Mouse (Mus musculus): Measurements from ENCODE around the gene Pfkfb4.

Gene Pfkfb4

DNA sequence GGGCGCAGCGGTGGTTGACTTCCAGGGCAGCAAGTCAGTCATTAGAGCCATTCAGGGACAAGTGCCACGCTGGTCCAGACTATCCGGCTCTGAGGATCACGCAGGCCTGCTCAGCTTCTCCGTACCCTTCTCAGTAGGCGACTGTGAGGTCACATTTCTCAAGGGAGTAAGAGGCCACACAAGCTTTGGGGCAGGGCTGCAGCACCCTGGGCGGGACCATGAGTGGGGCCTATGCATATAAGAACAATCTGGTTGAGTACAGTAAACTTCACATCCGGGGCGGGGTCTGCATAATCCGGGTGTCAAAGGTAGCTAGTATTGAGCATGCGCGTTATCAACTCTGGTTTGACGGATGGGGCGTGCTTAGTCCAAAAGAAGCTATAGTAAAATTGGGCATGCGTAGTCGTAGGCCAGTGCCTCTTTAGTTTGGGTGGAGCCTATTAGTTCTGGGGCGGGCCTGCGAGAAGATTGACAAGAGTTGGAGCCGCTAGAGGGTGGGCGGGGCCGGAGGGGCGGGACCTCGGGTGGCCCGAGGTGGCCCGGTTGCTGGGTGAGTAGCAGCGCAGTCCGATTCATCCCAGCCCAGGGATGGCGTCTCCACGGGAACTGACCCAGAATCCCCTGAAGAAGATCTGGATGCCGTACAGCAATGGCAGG, at the start of gene Pfkfb4:
Gene Pfkfb4 (plus strand): TSS at position 351 of the 657 bp plus-strand sequence.
- CTCF ChIA-PET: interaction anchor here (0.8 kb wide), 1 partner anchor 127 kb away, joined by 4 read pairs; no protein-coding TSS in a partner anchor

DNA sequence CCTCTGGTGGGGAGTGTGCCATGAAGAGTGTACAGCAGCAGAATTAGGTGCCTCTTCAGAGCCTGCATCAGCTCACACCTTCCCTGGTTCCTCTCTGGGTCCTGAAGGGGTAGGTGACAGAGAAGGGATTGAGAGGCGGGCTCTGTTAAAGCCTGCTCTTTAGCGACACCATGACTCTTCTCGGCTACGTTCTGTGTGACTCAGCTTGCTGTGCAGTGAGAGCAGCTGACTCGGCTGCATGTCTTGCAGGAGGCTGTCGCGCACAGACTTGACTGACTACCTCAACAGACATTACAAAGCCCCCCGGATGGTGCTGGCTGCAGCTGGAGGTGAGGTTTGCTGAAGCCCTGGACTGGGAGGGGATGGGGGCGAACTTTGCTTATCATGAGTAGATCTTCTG, 46.5 kb upstream of the Pfkfb4 start:
- CTCF ChIA-PET: no interaction called here

DNA sequence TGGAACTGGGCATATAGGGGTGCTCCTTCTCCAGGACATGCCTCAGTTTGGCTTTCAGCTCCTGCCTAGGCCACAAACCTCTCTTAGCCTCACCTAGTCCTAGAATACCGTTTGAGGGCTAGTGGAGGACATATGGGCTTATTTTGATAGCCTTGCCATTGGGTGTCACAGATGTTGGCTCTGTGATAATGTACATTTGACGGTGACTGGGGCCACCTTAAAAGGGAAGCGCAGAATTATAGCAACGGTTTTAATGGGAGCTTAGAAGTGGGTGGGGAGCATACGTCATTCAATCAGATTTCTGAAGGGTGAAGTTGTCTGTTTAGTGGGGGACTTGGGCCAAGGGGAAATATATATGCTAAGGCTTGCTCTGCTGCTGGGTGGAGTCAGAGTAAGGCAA, 46.0 kb upstream of the Pfkfb4 start:
- CTCF ChIA-PET: no interaction called here

DNA sequence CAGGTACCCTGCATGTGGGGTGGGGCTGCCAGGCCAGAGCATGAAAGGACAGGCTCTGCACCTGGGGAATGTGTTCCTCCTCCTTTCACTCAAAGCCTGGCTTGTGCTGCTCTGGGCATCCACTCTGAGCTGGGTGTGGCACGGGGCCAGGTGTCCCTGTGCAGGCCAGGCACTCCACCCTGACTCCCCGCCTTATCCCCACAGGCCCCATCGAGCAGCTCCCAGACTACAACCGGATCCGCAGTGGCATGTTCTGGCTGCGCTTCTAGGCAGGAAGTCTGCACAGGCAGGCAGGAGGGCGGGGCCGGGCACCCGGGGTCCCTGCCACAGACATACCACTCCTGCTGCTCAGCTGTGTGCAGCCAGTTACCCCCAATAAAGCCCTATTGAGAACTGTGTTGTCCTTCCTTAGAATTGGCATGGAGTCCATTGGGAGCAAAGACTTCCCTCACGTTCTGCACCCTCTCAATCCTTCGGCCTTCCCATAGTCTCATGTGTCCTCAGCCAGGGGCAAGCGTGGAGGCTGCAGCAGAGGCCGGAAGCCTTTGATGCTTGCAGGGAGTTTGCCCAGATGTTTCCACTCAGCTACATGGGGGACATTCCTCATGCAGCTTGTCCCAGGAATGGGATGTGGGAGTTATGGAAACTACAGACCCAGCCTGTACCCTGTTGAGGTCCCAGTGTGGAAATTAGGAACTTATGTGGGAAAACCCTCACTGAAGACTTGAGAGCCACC, 42.2 kb upstream of the Pfkfb4 start:
- CTCF ChIA-PET: no interaction called here

DNA sequence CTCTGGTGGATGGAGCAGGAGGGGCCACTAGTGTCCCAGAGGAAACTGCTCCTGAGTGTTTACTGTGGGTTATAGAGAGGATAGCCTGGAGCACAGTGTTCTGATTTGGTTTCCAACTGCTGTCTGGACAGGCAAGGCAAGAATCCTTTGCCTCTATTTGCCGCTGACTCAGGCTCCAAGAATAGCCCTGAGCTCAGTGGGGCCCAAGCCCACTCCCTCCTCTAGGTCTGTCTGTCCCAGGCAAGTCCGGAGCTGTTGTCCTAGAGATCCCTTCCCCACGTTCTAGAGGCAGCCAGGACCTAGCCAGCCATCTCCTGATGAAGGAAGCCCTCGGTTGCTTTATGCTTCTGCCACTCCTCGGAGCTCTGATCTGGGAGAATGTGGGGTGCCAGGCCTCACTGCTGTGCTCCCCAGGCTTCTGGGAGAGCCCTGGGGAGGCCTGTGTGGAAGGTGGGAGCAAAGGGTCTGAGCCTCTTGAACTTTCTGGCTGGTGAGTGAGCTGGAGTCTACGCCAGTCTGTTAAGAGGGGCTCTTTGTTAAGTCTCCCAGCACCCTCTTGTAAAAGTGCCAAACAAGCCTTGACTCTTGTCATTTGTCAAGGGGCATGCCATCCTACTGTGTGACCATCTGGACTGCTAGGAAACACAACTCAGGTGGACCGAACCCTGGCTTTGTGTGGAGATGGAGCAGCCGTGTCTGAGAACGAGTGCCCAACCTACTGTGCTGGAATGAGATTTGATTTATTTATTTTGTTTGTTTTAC, 41.4 kb upstream of the Pfkfb4 start:
- CTCF ChIA-PET: no interaction called here

DNA sequence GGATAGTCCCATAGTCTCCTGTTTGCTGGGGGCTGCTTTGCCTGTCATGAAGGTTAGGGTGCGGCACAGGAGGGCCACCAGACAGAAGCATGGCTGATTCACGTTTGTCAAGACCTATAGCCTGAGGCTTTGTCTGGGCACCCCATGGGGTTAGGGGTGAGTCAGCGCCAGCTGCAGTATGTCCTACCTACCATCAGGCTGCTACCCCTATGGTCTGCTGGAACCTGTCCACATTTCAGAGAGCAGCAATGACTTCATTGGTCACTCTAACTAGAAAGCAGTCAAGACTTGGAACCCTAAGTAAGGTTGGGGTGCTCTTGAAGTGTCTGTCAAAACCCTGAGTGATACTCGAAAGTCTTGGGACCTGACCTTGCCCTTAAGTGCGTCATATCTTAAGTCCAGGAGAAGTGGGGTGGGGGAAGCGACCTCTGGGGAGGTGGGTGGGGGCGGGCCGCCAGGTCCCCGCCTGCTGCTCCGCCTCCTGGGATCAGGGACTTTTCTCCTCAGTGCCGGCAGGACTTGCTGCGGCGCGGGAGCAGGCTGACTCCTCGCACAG, 38.4 kb upstream of the Pfkfb4 start, which contains the start of gene Col7a1:
Gene Col7a1 (plus strand): TSS at position 506 of the 556 bp plus-strand sequence.
- CTCF ChIA-PET: no interaction called here

DNA sequence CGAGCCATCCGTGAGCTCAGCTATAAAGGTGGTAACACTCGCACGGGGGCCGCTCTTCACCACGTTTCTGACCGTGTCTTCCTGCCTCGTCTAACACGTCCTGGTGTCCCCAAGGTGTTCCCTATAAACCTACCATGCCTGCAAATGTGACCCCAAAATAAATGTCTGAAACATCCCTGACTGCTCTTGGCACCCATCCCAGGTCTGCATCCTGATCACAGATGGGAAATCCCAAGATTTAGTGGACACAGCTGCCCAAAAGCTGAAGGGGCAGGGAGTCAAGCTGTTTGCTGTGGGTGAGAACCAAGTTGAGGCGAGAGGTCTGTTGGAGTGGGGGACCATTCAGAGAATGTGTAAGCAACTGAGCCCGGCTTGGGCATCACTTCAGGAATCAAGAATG, 36.3 kb upstream of the Pfkfb4 start:
- CTCF ChIA-PET: no interaction called here

DNA sequence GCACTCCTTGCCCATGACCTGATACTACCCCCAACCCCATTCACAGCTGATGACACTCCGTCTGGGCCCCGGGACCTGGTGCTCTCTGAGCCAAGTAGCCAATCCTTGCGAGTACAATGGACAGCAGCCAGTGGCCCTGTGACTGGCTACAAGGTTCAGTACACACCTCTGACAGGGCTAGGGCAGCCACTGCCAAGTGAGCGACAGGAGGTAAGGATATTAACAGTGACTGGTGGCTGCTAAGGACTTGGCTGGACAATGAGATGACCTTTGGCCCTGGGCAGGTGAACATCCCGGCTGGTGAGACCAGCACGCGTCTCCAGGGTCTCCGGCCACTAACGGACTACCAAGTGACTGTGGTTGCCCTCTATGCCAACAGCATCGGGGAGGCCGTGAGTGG, 35.7 kb upstream of the Pfkfb4 start:
- CTCF ChIA-PET: no interaction called here

DNA sequence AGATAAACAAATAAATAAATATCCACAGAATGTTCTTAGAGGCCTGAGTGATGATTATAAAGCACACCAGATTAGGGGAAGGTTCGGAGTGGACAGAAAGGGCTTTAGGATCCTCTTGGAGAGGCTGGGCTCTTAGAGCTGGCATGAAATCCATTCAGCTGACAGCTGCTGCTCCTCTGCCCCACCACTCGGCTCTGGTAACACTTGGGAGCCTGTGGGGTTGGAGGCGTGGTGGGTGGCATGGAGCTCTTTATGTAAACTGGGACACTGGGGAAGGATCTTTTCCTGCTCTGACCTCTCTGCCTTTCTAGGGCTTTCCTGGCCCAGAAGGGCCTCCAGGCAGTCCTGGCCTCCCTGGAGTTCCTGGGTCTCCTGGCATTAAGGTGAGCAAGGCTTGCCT, 28.0 kb upstream of the Pfkfb4 start:
- CTCF ChIA-PET: no interaction called here

DNA sequence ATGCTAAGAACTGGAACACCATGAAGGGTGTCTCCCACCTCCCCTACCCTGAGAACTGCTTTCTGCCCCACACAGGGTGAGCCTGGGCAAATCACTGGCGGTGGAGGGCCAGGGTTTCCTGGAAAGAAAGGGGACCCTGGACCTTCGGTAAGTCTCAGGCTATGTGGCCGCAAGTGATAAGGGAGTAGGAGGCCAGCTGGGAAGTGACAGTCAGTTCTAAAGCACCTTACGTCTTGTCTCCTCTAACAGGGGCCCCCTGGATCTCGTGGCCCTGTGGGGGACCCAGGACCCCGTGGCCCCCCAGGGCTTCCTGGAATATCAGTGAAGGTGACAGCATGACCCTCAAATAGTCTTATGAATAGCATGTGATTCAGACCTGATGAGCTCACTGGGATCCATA, 27.2 kb upstream of the Pfkfb4 start:
- CTCF ChIA-PET: no interaction called here

DNA sequence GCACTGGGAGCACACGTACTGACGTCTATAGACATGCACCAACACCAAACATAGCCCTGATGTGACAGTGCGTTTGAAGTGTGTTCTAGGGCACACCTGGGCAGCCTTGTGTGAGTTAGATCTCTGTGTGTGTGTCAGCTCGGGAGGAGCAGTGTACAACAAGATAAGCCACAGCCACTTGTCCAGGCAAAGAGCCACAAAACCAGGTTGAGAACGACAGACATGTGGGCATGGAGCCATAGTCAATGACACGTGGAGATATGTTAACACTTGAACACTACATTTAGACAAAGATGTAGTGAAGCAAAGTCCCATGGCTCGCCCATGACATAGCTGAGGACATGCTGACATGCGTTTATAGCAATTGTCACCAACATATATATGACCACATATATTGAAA, 21.0 kb upstream of the Pfkfb4 start:
- CTCF ChIA-PET: no interaction called here

DNA sequence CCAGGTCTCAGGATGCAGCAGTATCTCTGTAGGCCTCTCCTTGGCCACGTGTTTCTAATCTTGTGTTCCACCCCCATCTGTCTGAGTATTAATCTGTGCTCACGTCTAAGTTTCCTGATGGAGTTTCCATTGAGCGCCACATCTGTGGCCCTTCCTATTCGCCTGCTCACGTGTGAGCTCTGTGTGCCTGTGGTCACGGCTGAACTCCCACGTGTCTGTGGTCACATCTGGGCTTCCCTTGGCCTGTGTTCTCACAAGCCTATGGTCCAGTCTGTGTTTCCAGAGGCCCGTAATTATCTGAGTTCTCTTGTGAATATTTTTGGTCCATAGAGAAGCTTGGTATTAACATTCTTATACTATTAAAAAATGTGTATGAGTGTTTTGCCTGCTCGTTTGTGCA, 15.1 kb upstream of the Pfkfb4 start:
- CTCF ChIA-PET: no interaction called here

DNA sequence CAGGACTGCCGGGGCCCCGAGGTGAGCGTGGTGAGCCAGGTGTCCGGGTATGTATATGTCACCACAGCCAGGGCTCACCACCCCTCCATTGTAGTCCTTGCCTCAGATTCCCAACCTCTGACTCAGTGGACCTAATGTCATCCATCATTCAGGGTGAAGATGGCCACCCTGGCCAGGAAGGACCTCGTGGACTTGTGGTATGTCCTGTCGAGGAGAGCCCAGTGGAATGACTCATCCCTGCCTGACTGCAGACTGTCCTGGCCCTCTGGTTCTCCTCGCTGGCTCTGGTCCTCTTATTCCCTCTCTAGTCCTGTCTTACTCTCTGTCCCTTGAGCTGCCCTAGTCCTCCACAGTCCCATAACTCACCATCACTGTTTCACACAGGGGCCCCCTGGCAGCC, 13.6 kb upstream of the Pfkfb4 start:
- CTCF ChIA-PET: no interaction called here

DNA sequence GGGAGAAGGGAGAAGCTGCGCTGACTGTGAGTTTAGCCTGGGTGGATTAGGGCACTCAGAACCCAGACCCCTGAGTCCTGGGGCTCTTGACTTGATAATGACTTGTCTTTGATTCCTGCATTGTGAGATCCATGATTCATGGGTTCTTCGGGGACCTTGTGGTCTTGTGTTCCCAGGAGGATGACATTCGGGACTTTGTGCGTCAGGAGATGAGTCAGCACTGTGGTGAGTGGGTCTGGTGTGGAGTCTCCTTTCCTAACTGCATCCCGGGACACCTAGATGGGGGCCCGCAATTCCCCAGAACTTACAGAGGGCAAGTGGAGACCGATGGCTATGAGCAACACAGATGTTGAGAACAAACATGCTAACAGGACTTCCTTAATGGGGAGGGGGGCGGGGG, 9.1 kb upstream of the Pfkfb4 start:
- CTCF ChIA-PET: no interaction called here

DNA sequence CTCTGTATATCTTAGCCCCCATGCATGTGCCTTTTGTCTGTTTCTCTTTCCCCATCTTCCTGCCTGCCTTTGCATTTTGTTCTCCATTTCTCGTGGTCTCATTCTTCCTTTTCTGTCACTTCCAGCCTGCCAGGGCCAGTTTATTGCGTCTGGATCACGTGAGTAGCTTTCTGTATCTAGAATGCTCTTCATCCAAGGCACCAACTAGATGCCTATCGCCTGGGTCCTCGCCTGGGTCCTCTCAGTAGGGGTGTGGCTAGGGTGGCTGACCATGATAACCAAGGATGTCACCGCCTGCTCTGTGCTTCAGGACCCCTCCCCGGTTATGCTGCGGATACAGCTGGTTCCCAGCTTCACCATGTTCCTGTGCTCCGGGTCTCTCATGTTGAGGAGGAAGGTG, 8.4 kb upstream of the Pfkfb4 start:
- CTCF ChIA-PET: no interaction called here

DNA sequence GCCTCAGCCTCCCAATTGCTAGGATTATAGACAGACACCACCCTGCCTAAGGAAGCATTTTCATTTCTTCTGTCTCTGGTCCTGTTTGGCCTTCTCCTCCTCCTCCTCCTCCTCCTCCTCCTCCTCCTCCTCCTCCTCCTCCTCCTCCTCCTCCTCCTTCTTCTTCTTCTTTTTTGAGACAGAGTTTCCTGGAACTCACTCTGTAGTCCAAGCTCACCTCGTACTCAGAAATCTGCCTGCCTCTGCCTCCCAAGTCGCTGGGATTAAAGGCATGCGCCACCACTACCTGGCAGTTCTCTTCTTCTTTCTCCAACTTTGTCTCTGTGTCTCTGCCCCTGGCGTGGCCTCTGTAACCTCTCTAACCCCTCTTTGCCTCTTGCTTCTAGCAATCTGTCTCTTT, 5.9 kb upstream of the Pfkfb4 start, which contains the start of gene Ucn2:
Gene Ucn2 (plus strand): TSS at position 301 of the 400 bp plus-strand sequence.
- CTCF ChIA-PET: no interaction called here

DNA sequence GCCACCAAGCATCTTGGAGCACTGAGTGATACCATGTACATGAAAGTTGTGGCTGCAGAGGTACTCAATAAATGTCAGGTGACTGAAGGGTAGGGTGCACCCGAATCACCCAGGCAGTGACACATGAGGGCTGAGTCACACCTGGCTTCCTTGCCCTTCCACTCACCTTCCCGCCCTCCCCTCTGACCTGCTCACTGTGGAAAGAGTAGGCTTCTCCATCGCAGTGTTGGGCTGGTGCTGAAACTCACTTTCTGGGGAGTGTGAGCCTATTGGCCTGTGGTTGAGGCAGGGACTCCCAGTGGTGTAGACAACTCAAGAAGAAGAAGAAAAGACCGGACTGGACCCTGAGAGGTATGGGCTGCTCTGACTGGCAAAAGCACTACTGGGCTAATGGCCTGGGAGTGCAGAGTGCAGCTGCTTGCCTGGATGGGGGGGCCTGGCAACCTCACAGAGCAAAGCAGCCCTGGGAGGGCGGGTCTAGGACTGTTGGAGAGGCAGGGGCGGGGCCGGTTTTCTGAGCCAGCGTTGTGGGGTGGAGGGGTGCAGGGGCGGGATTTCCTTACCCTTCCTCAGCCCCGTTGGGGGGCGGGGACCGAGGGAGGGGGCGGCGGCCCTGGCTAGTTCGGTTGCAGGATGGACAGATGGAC, 3.8 kb upstream of the Pfkfb4 start:
- CTCF ChIA-PET: no interaction called here

DNA sequence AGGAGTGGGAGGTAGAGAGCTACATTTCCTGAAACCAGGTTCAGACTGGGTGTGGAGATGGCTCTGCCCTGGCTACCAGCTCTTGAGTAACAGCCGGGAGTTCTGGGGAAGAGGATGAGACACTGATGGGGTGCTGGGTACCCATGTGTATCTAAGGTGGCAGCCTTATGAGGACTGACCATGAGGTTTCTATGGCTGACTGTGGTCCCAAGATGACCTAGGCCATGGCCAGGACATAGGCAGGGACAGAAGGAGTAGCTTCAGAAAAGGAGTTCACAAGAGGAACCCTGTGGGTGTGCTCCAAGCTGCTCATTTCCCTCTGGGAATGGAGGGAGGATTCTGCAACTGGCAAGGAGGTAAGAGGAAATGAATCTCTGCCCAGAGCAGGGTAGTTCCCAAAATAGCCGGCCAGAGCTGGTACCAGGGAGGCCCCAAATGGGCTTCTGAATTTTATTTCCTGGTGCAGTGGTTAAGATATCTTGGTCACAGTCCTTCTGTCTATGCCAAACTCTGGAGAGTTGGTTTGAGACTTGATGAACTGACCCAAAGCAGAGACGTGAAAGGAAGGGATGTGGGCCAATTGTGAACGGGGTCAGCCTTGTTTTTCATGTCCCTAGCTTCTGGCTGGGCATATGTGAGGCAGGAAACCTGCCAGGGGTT, 1.6 kb upstream of the Pfkfb4 start:
- CTCF ChIA-PET: interaction anchor here (0.6 kb wide), 1 partner anchor 148 kb away, joined by 9 read pairs; no protein-coding TSS in a partner anchor

DNA sequence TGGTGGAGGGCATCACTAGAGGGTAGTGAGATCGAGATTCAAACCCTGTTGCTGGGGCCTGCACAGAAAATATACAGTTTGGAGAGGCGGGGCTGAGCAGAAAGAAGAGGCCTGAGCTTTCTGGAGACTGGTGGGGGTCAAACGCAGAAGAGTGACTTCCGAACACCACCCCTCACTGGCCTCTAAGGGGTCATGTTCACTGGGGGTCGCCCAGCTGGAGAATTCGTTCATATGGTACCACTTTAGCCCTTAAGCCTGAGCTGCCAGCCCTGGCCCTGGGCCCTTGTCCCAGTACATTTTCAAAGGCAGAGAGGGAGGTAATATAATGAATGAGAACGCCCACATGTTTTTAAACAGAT, 1.1 kb upstream of the Pfkfb4 start:
- CTCF ChIA-PET: interaction anchor here (0.6 kb wide), 2 partner anchors 148 to 643 kb away, joined by 4 to 9 read pairs; partner anchors contain the start of gene Usp4

DNA sequence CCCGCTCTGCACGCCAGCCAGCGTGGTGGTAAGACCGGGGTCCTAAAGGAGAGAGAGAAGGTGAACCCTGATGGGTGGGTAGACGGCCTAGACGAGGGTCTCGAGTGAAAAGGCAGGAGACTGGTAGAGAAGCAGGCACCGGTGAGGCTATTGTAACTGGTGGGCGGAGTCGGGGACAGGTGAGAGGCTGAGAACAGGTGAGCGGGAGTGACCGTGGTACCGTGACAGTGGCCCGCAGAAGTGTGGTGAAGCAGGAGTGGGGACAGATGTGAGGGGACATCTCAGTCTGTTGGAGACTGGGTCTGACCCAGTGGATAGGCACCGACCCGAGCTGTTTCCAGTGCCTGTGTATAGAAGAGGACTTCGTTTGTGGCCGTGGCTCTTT, 499 bp downstream of the Pfkfb4 start:
- CTCF ChIA-PET: interaction anchor here (0.6 to 0.8 kb wide), 2 partner anchors 24 to 127 kb away, joined by 4 to 5 read pairs; no protein-coding TSS in a partner anchor

DNA sequence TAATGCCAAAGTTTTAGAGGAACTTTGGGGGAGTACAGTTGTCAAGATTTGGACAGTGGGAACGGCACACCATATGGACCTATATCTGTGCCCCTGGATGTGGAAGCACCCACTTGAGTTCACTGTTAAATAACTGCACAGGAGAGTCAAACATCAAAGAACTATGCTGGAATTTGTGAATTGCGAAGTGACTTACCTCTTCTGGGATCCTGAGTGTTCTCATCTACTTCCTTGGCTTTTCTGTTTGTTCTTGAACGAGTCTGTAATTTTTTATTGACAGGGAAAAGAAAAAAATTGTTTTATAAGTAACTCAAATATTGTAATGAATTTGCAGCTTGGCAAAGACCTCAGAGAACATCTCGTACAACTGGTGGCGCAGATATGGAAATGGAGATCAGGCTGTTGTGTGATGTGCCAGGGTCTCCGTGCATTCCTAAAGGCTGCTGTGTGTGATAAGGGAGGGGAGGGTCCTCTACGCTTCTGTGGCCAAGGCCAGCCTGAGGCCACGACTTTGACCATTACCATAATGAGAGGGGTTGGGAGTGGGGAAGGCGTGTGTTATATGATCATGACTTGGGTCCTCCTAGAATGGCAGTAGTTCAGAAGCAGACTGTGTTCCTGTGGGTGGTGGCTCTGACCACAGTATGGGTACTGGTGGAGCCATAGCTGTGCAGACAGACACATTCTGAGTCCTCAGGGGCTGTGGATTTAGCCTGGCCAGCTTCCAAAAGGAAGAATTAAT, 1.2 kb downstream of the Pfkfb4 start:
- CTCF ChIA-PET: interaction anchor here (0.6 kb wide), 1 partner anchor 23 kb away, joined by 5 read pairs; no protein-coding TSS in a partner anchor

Data from spleen, embryonic (tissue).